Mouse (Mus musculus): ENCODE measurements around the gene Cyp39a1. TPM values are rescaled to one million over a fixed set of nuclear protein-coding genes. Genes with fewer than 3 reads are reported as not detected.

Gene Cyp39a1
- polyA plus RNA-seq, 1 experiment from 2014 or later = 36.0 TPM

DNA sequence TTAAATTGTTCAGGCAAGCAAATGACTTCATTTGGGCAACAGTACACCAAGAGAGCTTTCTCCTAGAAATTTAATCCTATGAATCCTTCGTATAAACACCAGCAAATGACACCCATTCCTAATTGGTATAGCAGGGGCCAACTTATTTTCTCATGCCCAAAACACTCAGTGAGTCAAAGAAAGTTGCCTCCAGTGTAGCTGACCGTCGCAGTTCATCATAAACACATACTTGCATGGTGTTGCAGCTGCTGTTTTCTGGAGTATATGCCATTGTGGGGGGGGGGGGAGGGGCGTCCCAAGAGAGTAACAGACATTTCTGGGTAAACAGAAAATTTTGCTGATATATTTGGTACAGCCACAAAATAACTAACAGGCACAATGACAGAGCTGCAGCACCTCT lies 67.0 kb downstream of the Cyp39a1 start:
- Histone ChIP-seq H3K36me3 (peaks cover 5% of the 10 kb centered on the region), H3K9me3 (replicated peaks) (no peaks in the 10 kb centered on the region), H3K4me3 (no peak overlapping the region), H3K27me3 (ENCODE audit: low read depth, poor library complexity, severe bottlenecking) (no peaks in the 10 kb centered on the region), H3K4me1 (no peaks in the 10 kb centered on the region), H3K27ac (replicated peaks) (no peak overlapping the region)
- no peak for DNase-seq (ENCODE audit: low spot score)
- 85% methylated on average over 4 of the region's 4 CpGs for WGBS

DNA sequence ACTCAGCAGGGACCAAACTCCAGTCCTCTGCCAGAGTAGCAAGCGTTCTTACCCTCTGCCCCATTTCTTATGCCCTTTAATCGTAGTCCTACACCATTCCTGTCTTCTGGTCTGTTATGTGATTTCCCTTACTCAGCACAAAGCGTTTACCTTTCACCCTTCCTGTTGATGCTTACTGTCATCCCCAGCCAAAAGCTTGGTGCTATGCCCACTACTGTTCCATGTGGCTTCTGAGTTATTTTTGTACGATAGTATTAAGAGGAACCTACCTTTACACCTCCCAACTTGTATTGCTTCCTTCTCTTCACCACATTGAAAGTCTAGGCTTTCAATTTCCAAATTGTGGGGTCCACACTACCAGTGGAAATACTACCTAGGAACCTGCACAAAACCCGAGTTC lies 76.7 kb downstream of the Cyp39a1 start:
- DNase-seq (ENCODE audit: low spot score) = no peak
- Histone ChIP-seq H3K4me3 (no peak overlapping the region), H3K4me1 (peaks cover 3% of the 10 kb centered on the region), H3K9me3 (replicated peaks) (peaks cover 7% of the 10 kb centered on the region; the same call in 1 of the 2 replicates), H3K27ac (replicated peaks) (no peak overlapping the region), H3K36me3 (peaks cover 5% of the 10 kb centered on the region; the same call in 1 of the 2 replicates), H3K27me3 (ENCODE audit: low read depth, poor library complexity, severe bottlenecking) (no peaks in the 10 kb centered on the region)
- 87% methylated on average over 5 of the region's 5 CpGs for WGBS

DNA sequence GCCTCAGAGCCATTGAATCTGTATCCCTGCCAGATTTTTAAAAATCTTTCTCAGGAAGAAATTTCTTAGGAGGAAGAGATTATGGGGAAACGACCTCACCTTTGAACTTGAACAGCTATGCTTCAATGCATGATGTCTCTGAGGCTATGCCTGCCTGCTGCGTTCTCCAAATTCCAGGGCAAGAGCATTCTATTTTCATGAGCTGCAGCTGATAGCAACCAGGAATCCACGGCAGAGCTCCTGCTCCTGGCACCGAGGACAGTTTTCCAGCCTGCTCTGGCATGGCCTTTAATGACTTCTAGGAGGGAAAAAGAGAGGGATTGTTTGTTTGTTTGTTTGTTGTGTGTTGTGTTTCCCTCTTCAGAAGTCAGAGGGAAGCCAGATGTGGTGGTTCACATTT lies 77.2 kb downstream of the Cyp39a1 start:
- Histone ChIP-seq H3K9me3 (replicated peaks) (peaks cover 7% of the 10 kb centered on the region; the same call in 1 of the 2 replicates), H3K27ac (replicated peaks) (no peak overlapping the region), H3K27me3 (ENCODE audit: low read depth, poor library complexity, severe bottlenecking) (no peaks in the 10 kb centered on the region), H3K36me3 (peaks cover 5% of the 10 kb centered on the region; the same call in 1 of the 2 replicates), H3K4me1 (peaks cover 3% of the 10 kb centered on the region), H3K4me3 (no peak overlapping the region)
- WGBS = 69% methylated on average over 4 of the region's 4 CpGs
- DNase-seq (ENCODE audit: low spot score) = no peak

DNA sequence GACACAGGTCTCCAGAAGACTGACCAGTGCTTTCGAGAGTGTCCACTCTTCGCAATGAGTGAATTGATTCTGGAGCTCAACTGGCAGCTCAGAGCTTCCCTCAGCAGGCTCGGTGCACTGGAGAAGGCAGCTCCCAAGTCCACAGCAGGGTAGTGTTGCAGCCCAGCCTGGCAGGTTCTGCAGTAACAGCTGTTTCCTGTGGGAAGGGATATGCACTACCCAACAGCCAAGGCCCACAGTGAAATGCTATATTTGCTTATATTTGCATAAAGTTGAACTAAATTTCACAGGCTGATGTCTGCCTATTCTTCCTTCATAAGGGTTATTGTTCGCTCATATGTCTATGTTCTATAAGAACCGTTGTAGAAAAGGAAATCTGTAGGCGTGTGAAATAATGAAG lies 83.9 kb downstream of the Cyp39a1 start:
- no peak for DNase-seq (ENCODE audit: low spot score)
- no peaks in the 10 kb centered on the region for H3K9me3 ChIP-seq (replicated peaks)
- no peak overlapping the region for H3K4me3 ChIP-seq
- peaks cover 5% of the 10 kb centered on the region; the same call in 1 of the 2 replicates for H3K36me3 ChIP-seq
- H3K27ac ChIP-seq (replicated peaks) = no peak overlapping the region
- WGBS = 94% methylated on average over 6 of the region's 6 CpGs
- no peaks in the 10 kb centered on the region for H3K27me3 ChIP-seq (ENCODE audit: low read depth, poor library complexity, severe bottlenecking)
- no peaks in the 10 kb centered on the region for H3K4me1 ChIP-seq

DNA sequence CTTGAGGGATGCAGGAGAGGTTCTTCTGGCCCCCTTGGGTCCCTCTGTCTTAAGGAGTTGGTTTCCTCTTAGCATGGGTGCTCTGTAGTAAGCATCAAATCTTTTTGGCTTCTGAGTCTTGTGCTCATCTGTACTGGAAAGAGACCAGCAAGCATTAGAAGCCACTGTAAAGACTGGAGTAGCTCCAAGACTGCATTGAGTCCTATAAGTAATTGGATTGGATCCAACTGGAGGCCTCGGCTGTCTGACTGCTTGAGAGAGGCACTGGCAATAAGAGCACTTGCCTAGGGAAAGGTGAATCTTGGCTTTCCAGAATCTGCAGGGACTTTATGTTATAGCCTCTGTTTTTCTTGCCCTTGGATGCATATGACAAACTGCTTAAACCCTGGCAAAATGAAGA lies 85.6 kb downstream of the Cyp39a1 start:
- no peaks in the 10 kb centered on the region for H3K9me3 ChIP-seq (replicated peaks)
- H3K27me3 ChIP-seq (ENCODE audit: low read depth, poor library complexity, severe bottlenecking) = no peaks in the 10 kb centered on the region
- 88% methylated on average over 1 of the region's 1 CpGs for WGBS
- no peak for DNase-seq (ENCODE audit: low spot score)
- no peaks in the 10 kb centered on the region for H3K36me3 ChIP-seq
- H3K27ac ChIP-seq (replicated peaks) = no peak overlapping the region
- no peaks in the 10 kb centered on the region for H3K4me1 ChIP-seq
- no peak overlapping the region for H3K4me3 ChIP-seq

DNA sequence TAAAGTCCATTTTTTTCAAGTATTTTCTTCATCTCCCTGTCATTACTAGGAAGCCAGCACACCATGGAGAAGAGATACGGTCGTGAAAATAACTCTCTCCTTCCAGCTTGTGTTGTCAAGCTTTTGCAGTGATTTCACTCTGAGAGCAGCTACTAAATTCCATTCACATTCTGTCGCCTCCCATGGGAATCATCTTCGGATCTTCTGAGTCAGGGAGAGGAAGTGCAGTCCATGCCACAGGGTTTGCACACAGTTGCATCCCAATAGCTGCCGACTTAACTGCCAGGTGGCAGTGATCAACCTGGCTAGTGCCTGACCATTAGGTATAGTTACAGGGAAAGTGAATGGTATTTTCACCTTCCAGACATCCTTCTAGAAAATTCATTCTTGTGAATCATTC lies 87.5 kb downstream of the Cyp39a1 start:
- no peaks in the 10 kb centered on the region for H3K9me3 ChIP-seq (replicated peaks)
- WGBS = 76% methylated on average over 5 of the region's 5 CpGs
- DNase-seq (ENCODE audit: low spot score) = no peak
- H3K4me3 ChIP-seq = no peak overlapping the region
- H3K27ac ChIP-seq (replicated peaks) = no peak overlapping the region
- H3K36me3 ChIP-seq = no peaks in the 10 kb centered on the region
- no peaks in the 10 kb centered on the region for H3K4me1 ChIP-seq
- no peaks in the 10 kb centered on the region for H3K27me3 ChIP-seq (ENCODE audit: low read depth, poor library complexity, severe bottlenecking)

DNA sequence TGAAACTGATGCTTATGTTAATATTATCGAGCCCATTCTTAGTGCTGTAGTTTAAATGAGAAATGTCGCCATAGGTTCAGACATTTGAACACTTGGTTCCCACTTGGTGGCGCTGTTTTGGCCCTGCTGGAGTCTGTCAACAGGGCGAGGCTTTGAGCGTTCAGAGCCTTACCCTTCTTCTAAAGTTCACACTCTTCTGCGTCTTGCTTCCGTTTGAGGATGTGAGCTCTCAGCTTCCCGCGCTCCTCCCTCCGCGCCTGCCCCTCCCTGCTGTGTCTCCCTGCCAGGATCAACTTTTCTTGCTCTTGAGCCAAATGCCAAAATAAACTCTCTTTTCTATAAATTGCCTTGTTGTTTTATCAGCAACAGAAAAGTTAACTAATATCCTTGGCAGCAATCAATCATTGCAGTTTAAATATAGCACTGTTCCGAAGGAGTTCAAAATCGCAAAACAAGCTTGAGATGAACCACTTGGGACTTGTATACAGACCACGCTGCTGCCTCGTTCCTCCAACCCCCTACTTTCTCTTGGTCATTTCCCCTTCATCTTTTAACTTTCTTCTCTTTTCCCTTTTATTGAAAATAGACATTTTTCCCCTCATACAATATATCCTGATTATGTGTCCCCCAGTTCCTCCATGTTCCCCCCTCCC lies 91.5 kb downstream of the Cyp39a1 start:
- Histone ChIP-seq H3K27me3 (ENCODE audit: low read depth, poor library complexity, severe bottlenecking) (no peaks in the 10 kb centered on the region), H3K9me3 (replicated peaks) (no peaks in the 10 kb centered on the region), H3K36me3 (no peaks in the 10 kb centered on the region), H3K4me3 (no peak overlapping the region), H3K4me1 (no peaks in the 10 kb centered on the region), H3K27ac (replicated peaks) (no peak overlapping the region)
- DNase-seq (ENCODE audit: low spot score) = no peak
- WGBS = 67% methylated on average over 15 of the region's 15 CpGs

DNA sequence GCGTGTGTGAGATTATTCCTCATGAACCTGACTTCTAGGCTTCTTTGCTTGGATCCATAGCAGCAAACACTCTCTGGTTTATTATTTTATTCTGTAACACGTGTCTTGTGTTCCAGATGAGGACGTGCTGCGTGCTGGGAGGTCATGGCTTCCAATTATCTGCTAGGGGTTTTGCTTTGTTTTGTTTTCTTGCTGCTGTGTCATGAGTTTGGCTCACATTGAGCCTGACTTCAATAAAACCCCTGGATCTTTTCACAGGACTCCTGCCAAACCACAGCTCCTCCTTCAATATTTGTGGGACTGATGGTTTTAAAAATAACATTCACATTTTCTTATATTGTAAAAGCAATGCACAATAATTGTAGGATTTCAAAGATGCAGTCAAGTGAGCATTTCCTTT lies 117.3 kb downstream of the Cyp39a1 start:
- Histone ChIP-seq H3K27me3 (ENCODE audit: low read depth, poor library complexity, severe bottlenecking) (no peaks in the 10 kb centered on the region), H3K27ac (replicated peaks) (no peak overlapping the region), H3K9me3 (replicated peaks) (0 out of 2 replicates have a peak, but pooled peaks cover 3% of the 10 kb centered on the region), H3K36me3 (no peaks in the 10 kb centered on the region), H3K4me1 (no peaks in the 10 kb centered on the region), H3K4me3 (no peak overlapping the region)
- no peak for DNase-seq (ENCODE audit: low spot score)
- WGBS = 76% methylated on average over 4 of the region's 4 CpGs

DNA sequence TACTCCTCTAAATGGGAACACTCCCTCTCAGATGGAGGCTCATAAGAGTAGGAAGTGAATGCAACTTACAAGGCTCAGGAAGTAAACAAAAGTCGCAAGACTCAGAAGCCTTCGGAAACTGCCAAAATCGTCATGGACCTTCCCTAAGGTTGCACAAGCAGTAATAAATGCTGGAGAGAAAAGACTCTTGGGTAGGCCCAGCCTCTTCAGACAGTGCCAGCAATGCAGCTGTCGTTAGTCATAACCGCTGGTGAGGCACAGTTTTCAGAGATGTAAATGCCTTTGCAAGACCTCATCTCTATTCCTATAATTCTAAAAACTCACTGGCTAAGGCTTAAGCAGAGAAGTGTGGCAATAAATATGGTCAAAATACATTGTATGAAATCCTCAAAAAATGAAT lies 121.0 kb downstream of the Cyp39a1 start:
- Histone ChIP-seq H3K27ac (replicated peaks) (no peak overlapping the region), H3K36me3 (no peaks in the 10 kb centered on the region), H3K9me3 (replicated peaks) (no peaks in the 10 kb centered on the region), H3K4me1 (no peaks in the 10 kb centered on the region), H3K27me3 (ENCODE audit: low read depth, poor library complexity, severe bottlenecking) (no peaks in the 10 kb centered on the region), H3K4me3 (no peak overlapping the region)
- 90% methylated on average over 5 of the region's 5 CpGs for WGBS
- DNase-seq (ENCODE audit: low spot score) = no peak

DNA sequence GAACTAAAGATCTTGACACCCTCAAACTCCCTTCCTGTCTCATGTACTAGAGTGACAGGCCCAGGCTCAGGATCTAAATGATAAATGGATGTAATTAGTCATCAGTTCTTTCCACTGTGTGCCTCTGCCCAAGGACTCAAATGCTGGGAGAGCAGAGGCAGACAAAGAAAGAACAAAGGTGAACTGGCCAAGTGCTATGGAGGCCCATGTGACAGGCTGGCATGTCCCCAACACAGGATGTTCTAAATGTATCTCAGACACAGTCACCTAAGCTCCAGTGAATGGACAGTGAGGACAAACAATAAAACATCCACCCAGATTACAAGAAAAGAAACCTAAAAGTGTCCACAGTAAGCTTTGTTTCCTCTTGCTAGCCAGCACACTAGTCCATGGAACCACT lies 122.2 kb downstream of the Cyp39a1 start:
- no peak overlapping the region for H3K4me3 ChIP-seq
- H3K9me3 ChIP-seq (replicated peaks) = no peaks in the 10 kb centered on the region
- no peak overlapping the region for H3K27ac ChIP-seq (replicated peaks)
- no peak for DNase-seq (ENCODE audit: low spot score)
- H3K4me1 ChIP-seq = no peaks in the 10 kb centered on the region
- no peaks in the 10 kb centered on the region for H3K27me3 ChIP-seq (ENCODE audit: low read depth, poor library complexity, severe bottlenecking)
- no peaks in the 10 kb centered on the region for H3K36me3 ChIP-seq

DNA sequence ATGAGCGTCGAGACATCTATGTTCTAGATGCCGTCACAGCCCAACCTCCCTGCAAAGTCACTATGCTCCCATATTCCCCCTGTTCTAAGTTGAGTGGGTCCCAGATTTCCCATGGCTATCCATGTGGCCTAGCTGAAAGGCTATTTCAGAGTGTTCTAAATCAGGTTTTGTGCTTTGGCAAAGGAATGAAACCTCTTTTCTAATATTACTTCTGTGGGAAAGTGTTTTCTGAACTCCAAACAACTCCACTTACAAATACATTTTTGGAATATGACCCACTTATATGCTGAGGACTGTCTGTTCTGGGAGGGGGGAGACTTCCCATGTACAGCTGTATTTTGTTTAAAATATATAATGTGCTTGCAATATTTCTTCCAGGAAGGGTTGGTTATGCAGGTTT lies 124.5 kb downstream of the Cyp39a1 start:
- no peaks in the 10 kb centered on the region for H3K9me3 ChIP-seq (replicated peaks)
- DNase-seq (ENCODE audit: low spot score) = no peak
- H3K4me3 ChIP-seq = no peak overlapping the region
- H3K27me3 ChIP-seq (ENCODE audit: low read depth, poor library complexity, severe bottlenecking) = no peaks in the 10 kb centered on the region
- H3K27ac ChIP-seq (replicated peaks) = no peak overlapping the region
- H3K36me3 ChIP-seq = no peaks in the 10 kb centered on the region
- H3K4me1 ChIP-seq = no peaks in the 10 kb centered on the region
- 93% methylated on average over 3 of the region's 3 CpGs for WGBS

DNA sequence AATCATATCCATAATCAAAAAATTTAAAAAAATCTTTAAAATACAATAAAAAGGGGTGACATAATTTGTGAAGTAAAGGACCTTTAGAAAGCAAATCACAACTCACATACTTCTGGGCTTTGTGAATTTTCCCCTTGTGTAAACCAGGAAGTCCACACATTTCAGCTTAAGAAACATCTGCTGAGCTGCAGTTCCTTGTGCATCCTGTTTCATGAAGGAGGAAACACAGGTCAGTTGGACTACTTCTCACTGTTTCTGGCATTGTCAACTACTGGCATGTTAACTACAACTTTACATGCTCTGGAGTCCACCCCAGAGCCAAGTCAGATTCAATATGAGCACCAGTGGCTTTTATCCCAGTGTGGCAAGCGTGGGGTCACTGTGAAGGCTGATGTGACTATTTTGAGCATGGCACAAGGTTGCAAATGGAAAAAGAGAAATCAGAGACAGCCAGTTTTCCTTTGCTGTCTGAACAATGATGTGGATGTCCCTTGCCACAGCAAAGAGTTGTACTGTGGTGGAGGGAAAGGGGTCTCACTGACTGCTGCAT lies 127.6 kb downstream of the Cyp39a1 start:
- Histone ChIP-seq H3K4me3 (no peak overlapping the region), H3K36me3 (no peaks in the 10 kb centered on the region), H3K27ac (replicated peaks) (no peak overlapping the region), H3K4me1 (no peaks in the 10 kb centered on the region), H3K27me3 (ENCODE audit: low read depth, poor library complexity, severe bottlenecking) (no peaks in the 10 kb centered on the region), H3K9me3 (replicated peaks) (no peaks in the 10 kb centered on the region)
- WGBS = 83% methylated on average over 1 of the region's 1 CpGs
- DNase-seq (ENCODE audit: low spot score) = no peak

All from midbrain, embryonic 10.5 days (tissue).